Mouse (Mus musculus) v-Abl transformed pro-B cells (cell line): Measurements from ENCODE around the gene Adgrv1.

Experiments used
- in situ Hi-C, 2 experiments: fragments of 400-800 bp; cut with MboI; formaldehyde crosslinking; loops; one replicate each; pipeline ENCODE4 v1.15.1; 2025; ENCODE audit not compliant: unreplicated experiment in 2 of 2

Gene Adgrv1

GRCm38 (mm10) chr13:81176071-81176470 lies 456.9 kb downstream of the Adgrv1 start:
- in situ Hi-C loops, result no loop called here

GRCm38 (mm10) chr13:81171115-81171514 lies 461.8 kb downstream of the Adgrv1 start:
- in situ Hi-C loops, result no loop called here

GRCm38 (mm10) chr13:81167450-81167849 lies 465.5 kb downstream of the Adgrv1 start:
- in situ Hi-C loops, result no loop called here

- in situ Hi-C loops, result loop anchor here (10.0 kb wide), 1 partner anchor 275 kb away; the partner anchor contains the start of gene Arrdc3 (in 2 of the 2)
Observed at GRCm38 (mm10) chr13:81159808-81160207, 473.1 kb downstream of the Adgrv1 start.

GRCm38 (mm10) chr13:81155322-81155721 lies 477.6 kb downstream of the Adgrv1 start:
- in situ Hi-C loops, result loop anchor here (10.0 kb wide), 1 partner anchor 271 kb away; the partner anchor contains the start of gene Arrdc3 (in 2 of the 2)

GRCm38 (mm10) chr13:81144434-81144833 lies 488.5 kb downstream of the Adgrv1 start:
- in situ Hi-C loops, result no loop called here

GRCm38 (mm10) chr13:81142268-81142884 lies 490.6 kb downstream of the Adgrv1 start:
- in situ Hi-C loops, result no loop called here

GRCm38 (mm10) chr13:81136652-81137422 lies 496.1 kb downstream of the Adgrv1 start:
- in situ Hi-C loops, result no loop called here

- in situ Hi-C loops, result no loop called here
Observed at GRCm38 (mm10) chr13:81135953-81136352, 497.0 kb downstream of the Adgrv1 start.

GRCm38 (mm10) chr13:81134412-81134811 lies 498.5 kb downstream of the Adgrv1 start:
- in situ Hi-C loops, result no loop called here

GRCm38 (mm10) chr13:81133336-81133735 lies 499.6 kb downstream of the Adgrv1 start:
- in situ Hi-C loops, result no loop called here

- in situ Hi-C loops, result no loop called here
Observed at GRCm38 (mm10) chr13:81132691-81133090, 500.3 kb downstream of the Adgrv1 start.

GRCm38 (mm10) chr13:81131860-81132259 lies 501.1 kb downstream of the Adgrv1 start:
- in situ Hi-C loops, result no loop called here

- in situ Hi-C loops, result no loop called here
Observed at GRCm38 (mm10) chr13:81130742-81131524, 502.0 kb downstream of the Adgrv1 start.

- in situ Hi-C loops, result no loop called here
Observed at GRCm38 (mm10) chr13:81125846-81126245, 507.1 kb downstream of the Adgrv1 start.

GRCm38 (mm10) chr13:81122238-81122637 lies 510.7 kb downstream of the Adgrv1 start:
- in situ Hi-C loops, result no loop called here

- in situ Hi-C loops, result no loop called here
Observed at GRCm38 (mm10) chr13:81110479-81110878, 522.5 kb downstream of the Adgrv1 start.

GRCm38 (mm10) chr13:81109676-81110075 lies 523.3 kb downstream of the Adgrv1 start:
- in situ Hi-C loops, result no loop called here

GRCm38 (mm10) chr13:81108526-81109302 lies 524.2 kb downstream of the Adgrv1 start:
- in situ Hi-C loops, result no loop called here

- in situ Hi-C loops, result no loop called here
Observed at GRCm38 (mm10) chr13:81107436-81107835, 525.5 kb downstream of the Adgrv1 start.
